In genomic region chr10:41488877-41489276, GRCm38 (mm10) we compare ENCODE assay signal across 9 mouse cellular contexts. TPM values are rescaled to one million over a fixed set of nuclear protein-coding genes. Genes with fewer than 3 reads are reported as not detected.
DNase-seq lines count a peak whose midpoint lies in the region; ATAC-seq lines count a peak whose summit lies in the region.
"Had no signal": no experiment of that assay in that cellular context is flagged by ENCODE, and none has a peak within 500 bp of the region (broad histone marks: within the 10 kb centered on the region; RNA-seq: fewer than 3 reads in every experiment).

No protein-coding gene starts in this region.

- no peak overlapping the region for H3K27ac ChIP-seq in heart, embryonic 13.5 days (replicated peaks)
- no peak overlapping the region for H3K27ac ChIP-seq in hindbrain, embryonic 12.5 days
- no peak overlapping the region for H3K27ac ChIP-seq in midbrain, embryonic 11.5 days (ENCODE audit: low read depth, low read length)

- peak overlapping the region; percentile 79 for H3K4me3 ChIP-seq in heart, embryonic 13.5 days
- peak overlapping the region; percentile 58 for H3K4me3 ChIP-seq in hindbrain, embryonic 12.5 days
- peak overlapping the region; percentile 62 for H3K4me3 ChIP-seq in midbrain, embryonic 11.5 days (ENCODE audit: low read depth, low read length)

- H3K9me3 ChIP-seq in heart, embryonic 13.5 days, result no peaks in the 10 kb centered on the region
- no peaks in the 10 kb centered on the region for H3K9me3 ChIP-seq in hindbrain, embryonic 12.5 days (replicated peaks)
- no peaks in the 10 kb centered on the region for H3K9me3 ChIP-seq in midbrain, embryonic 11.5 days (ENCODE audit: control insufficient read depth, low read length)

- peaks cover 28% of the 10 kb centered on the region for H3K4me1 ChIP-seq in heart, embryonic 13.5 days
- H3K4me1 ChIP-seq in hindbrain, embryonic 12.5 days, result peaks cover 23% of the 10 kb centered on the region
- peaks cover 29% of the 10 kb centered on the region for H3K4me1 ChIP-seq in midbrain, embryonic 11.5 days (ENCODE audit: control insufficient read depth, insufficient read depth, low read length)

- no peak for DNase-seq in heart, postnatal 4 days
- peak; percentile 10 for DNase-seq in Muller cell, postnatal 12 days (ENCODE audit: inconsistent ontology term)
- DNase-seq in midbrain, embryonic 11.5 days (ENCODE audit: low spot score, missing footprints), result no peak
- no peak for DNase-seq in layer of hippocampus, postnatal 10 days (ENCODE audit: low spot score in 2 of 2)
- no peak for DNase-seq in cerebellum, adult 11-12 months
- no peak for DNase-seq in embryo, embryonic 11 days
- DNase-seq: gastrocnemius, postnatal 10 days had no signal

- peak overlapping the region; percentile 98 for H3K4me2 ChIP-seq in heart, embryonic 13.5 days
- H3K4me2 ChIP-seq in hindbrain, embryonic 12.5 days (replicated peaks), result peak overlapping the region; percentile 99
- H3K4me2 ChIP-seq in midbrain, embryonic 11.5 days, result peak overlapping the region; percentile 98

- H3K36me3 ChIP-seq in heart, embryonic 13.5 days, result peaks cover 48% of the 10 kb centered on the region
- peaks cover 39% of the 10 kb centered on the region for H3K36me3 ChIP-seq in hindbrain, embryonic 12.5 days
- H3K36me3 ChIP-seq in midbrain, embryonic 11.5 days (ENCODE audit: control insufficient read depth, insufficient read depth, low read length), result peaks cover 8% of the 10 kb centered on the region

- WGBS in heart, embryonic 13.5 days, result 39% methylated on average over 7 of the region's 7 CpGs
- WGBS in hindbrain, embryonic 12.5 days, result 44% methylated on average over 7 of the region's 7 CpGs
- 52% methylated on average over 7 of the region's 7 CpGs for WGBS in midbrain, embryonic 11.5 days

- ATAC-seq in heart, embryonic 13.5 days (ENCODE audit: extremely low read depth, insufficient number of reproducible peaks, low FRiP score, low TSS enrichment), result no peak
- no peak for ATAC-seq in hindbrain, embryonic 12.5 days (ENCODE audit: low FRiP score)
- no peak for ATAC-seq in midbrain, embryonic 11.5 days (ENCODE audit: low FRiP score)

- H3K9ac ChIP-seq in heart, embryonic 13.5 days, result peak overlapping the region; percentile 92
- H3K9ac ChIP-seq in hindbrain, embryonic 12.5 days, result peak overlapping the region; percentile 65
- peak overlapping the region; percentile 73 for H3K9ac ChIP-seq in midbrain, embryonic 11.5 days (ENCODE audit: low read length)

- no peaks in the 10 kb centered on the region for H3K27me3 ChIP-seq in heart, embryonic 13.5 days (replicated peaks)
- H3K27me3 ChIP-seq in hindbrain, embryonic 12.5 days, result 0 out of 2 replicates have a peak, but pooled peaks cover 3% of the 10 kb centered on the region
- H3K27me3 ChIP-seq in midbrain, embryonic 11.5 days (ENCODE audit: control insufficient read depth, insufficient read depth, low read length), result no peaks in the 10 kb centered on the region

RNA-seq across cellular contexts. Expression of gene Smpd2, which starts 1.3 kb away (rescaled TPM):
- 46.3 and 48.4 TPM in 2 replicates for polyA plus RNA-seq in heart, embryonic 13.5 days (2015; fragmentation: Nextera tagmentation; extraction: Ambion mirVana)
- 10 to 100 TPM; 45.4 to 48.7 TPM for total RNA-seq in heart, postnatal 4 days (2021)
- 41.4 and 42.8 TPM in 2 replicates for polyA plus RNA-seq in hindbrain, embryonic 12.5 days (2016; fragmentation: Nextera tagmentation; extraction: Ambion mirVana)
- polyA plus RNA-seq in midbrain, embryonic 11.5 days (2014; fragmentation: Nextera tagmentation; extraction: Ambion mirVana), result 50.7 and 60.0 TPM in 2 replicates
- 10 to 100 TPM; 21.2 to 26.2 TPM for total RNA-seq in layer of hippocampus, postnatal 10 days (2021)

RNA-seq across cellular contexts. Expression of gene Ppil6, which starts 1.4 kb away (rescaled TPM):
- 1.1 and 1.3 TPM in 2 replicates for polyA plus RNA-seq in heart, embryonic 13.5 days (2015; fragmentation: Nextera tagmentation; extraction: Ambion mirVana)
- total RNA-seq in heart, postnatal 4 days (2021), result 1 to 10 TPM; 3.8 to 3.9 TPM
- 2.6 and 3.8 TPM in 2 replicates for polyA plus RNA-seq in hindbrain, embryonic 12.5 days (2016; fragmentation: Nextera tagmentation; extraction: Ambion mirVana)
- polyA plus RNA-seq in midbrain, embryonic 11.5 days (2014; fragmentation: Nextera tagmentation; extraction: Ambion mirVana), result 0.66 and 0.85 TPM in 2 replicates
- total RNA-seq in layer of hippocampus, postnatal 10 days (2021), result 1 to 10 TPM; 6.9 to 7.8 TPM
- total RNA-seq: gastrocnemius, postnatal 10 days had no signal

RNA-seq across cellular contexts. Expression of gene Mical1, which starts 12.8 kb away (rescaled TPM):
- polyA plus RNA-seq in heart, embryonic 13.5 days (2015; fragmentation: Nextera tagmentation; extraction: Ambion mirVana), result 33.4 and 33.8 TPM in 2 replicates
- total RNA-seq in heart, postnatal 4 days (2021), result 10 to 100 TPM; 52.4 to 59.4 TPM
- 42.6 and 46.8 TPM in 2 replicates for polyA plus RNA-seq in hindbrain, embryonic 12.5 days (2016; fragmentation: Nextera tagmentation; extraction: Ambion mirVana)
- polyA plus RNA-seq in midbrain, embryonic 11.5 days (2014; fragmentation: Nextera tagmentation; extraction: Ambion mirVana), result 34.0 and 36.6 TPM in 2 replicates
- total RNA-seq in layer of hippocampus, postnatal 10 days (2021), result 10 to 100 TPM; 41.9 to 42.5 TPM

RNA-seq across cellular contexts. Expression of gene Cd164, which starts 30.3 kb away (rescaled TPM):
- polyA plus RNA-seq in heart, embryonic 13.5 days (2015; fragmentation: Nextera tagmentation; extraction: Ambion mirVana), result 166 and 169 TPM in 2 replicates
- total RNA-seq in heart, postnatal 4 days (2021), result 100 to 1,000 TPM; 216 to 218 TPM
- 106 and 118 TPM in 2 replicates for polyA plus RNA-seq in hindbrain, embryonic 12.5 days (2016; fragmentation: Nextera tagmentation; extraction: Ambion mirVana)
- polyA plus RNA-seq in midbrain, embryonic 11.5 days (2014; fragmentation: Nextera tagmentation; extraction: Ambion mirVana), result 112 and 126 TPM in 2 replicates
- total RNA-seq in layer of hippocampus, postnatal 10 days (2021), result 10 to 100 TPM; 46.7 to 50.9 TPM

RNA-seq across cellular contexts. Expression of gene Zbtb24, which starts 38.7 kb away (rescaled TPM):
- 11.2 and 11.3 TPM in 2 replicates for polyA plus RNA-seq in heart, embryonic 13.5 days (2015; fragmentation: Nextera tagmentation; extraction: Ambion mirVana)
- 10 to 100 TPM; 10.5 to 12.9 TPM for total RNA-seq in heart, postnatal 4 days (2021)
- polyA plus RNA-seq in hindbrain, embryonic 12.5 days (2016; fragmentation: Nextera tagmentation; extraction: Ambion mirVana), result 22.1 and 22.6 TPM in 2 replicates
- 19.1 TPM in 2 replicates for polyA plus RNA-seq in midbrain, embryonic 11.5 days (2014; fragmentation: Nextera tagmentation; extraction: Ambion mirVana)
- total RNA-seq in layer of hippocampus, postnatal 10 days (2021), result 10 to 100 TPM; 16.3 to 17.2 TPM
